Mouse (Mus musculus): Measurements from ENCODE around the gene Kalrn.

Gene Kalrn

DNA sequence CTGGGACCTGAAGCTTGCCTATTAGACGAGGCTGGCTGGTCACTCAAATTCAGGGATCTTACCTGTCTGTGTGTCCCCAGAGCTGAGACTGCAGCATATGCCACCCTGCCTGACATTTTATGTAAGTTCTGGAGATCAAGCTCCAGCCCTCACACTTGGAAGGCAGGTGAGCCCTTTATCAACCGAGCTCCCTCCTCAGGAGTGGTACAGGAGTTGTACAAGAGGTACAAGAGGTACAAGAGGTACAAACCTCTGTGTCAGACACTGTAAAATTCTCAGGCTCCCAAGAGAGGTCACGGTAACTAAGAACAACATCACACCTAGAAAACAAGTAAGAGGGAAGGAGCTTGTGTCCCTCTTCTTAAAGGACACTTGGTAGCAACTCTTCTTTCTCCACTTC, 217.8 kb downstream of the Kalrn start:
- DNase-seq (ENCODE audit: low read depth, low spot score): no peak

- no peak for DNase-seq (ENCODE audit: low read depth, low spot score)
Measured at GRCm38 (mm10) chr16:34354042-34354441, 219.3 kb downstream of the Kalrn start.

- DNase-seq (ENCODE audit: low read depth, low spot score): no peak
Measured at GRCm38 (mm10) chr16:34352747-34353146, 220.6 kb downstream of the Kalrn start.

DNA sequence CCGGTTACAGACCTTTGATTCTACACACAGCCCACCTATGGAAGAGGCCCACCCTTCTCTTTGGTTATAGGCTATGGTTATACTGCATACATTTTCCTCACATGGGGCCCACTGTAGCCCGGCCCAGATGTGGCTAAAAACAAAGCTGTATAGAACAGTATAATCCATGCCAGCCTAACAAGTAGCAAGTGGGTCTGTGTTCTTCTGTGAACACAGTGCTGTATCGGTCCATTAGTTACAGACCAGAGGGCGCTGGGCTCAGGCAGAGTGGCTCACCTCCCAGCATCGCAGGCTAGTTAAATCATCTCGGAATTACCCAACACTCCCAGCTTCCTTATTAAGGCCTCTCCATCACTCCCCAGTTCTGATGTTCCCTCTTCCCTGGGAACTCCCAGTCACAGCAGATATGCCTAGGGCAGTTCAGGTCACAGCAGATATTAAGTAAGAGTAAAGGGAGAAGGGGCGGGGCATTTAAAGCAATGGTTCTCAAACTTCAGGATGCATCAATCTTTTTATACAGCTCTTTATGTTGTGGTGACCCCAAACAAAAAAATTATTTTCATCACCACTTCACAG, 221.7 kb downstream of the Kalrn start:
- DNase-seq (ENCODE audit: low read depth, low spot score): no peak

DNA sequence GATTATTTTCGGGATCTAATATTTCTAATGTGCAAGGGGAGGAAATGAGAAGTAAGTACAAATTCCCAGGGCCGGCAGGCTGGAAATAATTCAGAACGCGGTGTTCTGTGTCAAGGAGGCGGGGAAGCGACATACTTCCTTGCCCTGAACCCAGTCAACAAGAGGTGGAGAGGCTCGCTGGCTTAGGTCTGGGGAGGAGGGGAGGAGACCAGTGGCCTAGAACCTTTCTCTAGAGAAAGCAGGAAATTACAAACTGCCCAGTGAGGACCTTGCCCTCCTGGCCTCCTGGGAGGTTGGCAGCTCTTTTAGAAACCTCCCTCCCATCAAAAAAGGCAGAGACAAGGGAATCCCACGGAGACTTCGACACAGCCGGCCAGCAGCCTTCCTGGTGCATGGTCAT, 225.8 kb downstream of the Kalrn start:
- DNase-seq (ENCODE audit: low read depth, low spot score): no peak

GRCm38 (mm10) chr16:34344895-34345876, 228.1 kb downstream of the Kalrn start:
- no peak for DNase-seq (ENCODE audit: low read depth, low spot score)

DNA sequence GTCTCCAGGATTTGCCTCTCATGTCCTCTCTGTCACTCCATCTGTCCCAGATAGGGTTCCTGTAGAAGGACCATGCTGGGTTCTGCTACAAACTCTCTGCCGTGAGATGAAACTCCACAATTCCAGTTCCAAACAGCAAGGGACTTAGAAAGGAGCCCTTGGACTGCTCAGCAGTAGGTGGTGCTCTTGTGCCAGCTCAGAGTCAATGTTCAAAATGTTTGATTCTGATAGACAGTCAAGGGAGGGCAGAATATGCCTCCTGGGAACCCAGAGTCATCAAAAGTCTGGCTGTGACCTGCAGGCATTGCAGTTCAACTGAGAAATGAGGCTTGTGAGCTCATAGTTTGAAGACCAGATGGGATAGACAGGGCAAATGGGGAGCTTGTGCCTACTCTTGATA, 229.4 kb downstream of the Kalrn start:
- peak; percentile 15 for DNase-seq (ENCODE audit: low read depth, low spot score)

DNA sequence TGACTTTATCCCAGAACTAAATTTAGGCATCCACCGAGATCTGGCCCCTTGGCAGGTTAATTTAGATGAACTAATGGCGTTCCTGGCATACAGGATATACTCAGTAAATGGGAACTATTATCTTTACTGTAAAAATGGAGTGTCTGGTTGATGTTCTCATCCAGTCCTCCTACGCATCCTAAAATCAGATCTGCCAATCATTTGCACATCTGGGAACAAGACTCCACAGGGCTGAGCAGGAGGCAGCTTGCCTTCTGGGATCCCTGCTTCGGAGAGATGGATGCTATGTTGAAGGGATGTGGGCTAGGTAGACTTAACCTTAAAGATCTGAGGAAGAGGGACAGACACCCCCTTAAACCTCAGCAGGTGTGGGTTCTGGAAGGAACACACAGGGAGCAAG, 230.2 kb downstream of the Kalrn start:
- no peak for DNase-seq (ENCODE audit: low read depth, low spot score)

GRCm38 (mm10) chr16:34342369-34343160, 230.8 kb downstream of the Kalrn start:
- no peak for DNase-seq (ENCODE audit: low read depth, low spot score)

DNA sequence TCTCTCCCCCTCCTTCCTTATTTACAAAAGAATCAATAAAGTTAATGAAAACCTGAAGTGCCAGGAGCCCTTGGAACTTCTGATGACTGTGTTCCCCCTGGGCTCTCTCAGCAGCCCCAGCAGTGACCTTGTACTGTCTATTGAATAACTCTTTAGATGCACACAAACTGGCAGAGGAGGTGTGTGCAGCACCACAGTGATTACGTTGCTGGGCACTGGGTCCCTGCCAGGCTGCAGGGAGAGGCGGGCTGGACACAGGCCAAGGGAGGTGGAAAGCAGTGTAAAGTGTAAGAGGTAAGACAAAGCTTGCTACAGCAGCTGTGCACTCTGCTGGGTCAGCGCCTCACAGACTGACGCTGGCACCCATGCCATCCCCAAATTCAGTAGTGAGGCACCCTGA, 238.4 kb downstream of the Kalrn start:
- DNase-seq (ENCODE audit: low read depth, low spot score): no peak

DNA sequence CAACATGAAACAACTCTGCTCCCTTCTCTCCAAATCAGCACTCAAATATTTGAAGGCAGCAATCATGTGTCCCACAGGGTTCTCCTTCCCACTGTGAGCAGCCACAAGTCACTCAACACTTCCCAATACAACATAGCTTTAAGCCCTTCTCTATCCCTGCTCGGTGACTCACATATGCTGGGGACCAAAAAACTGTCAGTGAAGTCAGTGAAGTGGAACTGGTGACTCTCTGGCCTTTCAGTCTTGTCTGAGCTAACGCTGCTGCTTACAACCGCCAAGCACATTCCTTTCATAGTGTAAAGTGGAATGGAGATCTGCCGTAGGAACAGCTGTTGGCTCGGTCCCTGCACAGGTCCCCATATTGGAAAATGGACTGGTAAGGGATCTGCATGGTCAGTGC, 241.7 kb downstream of the Kalrn start:
- DNase-seq (ENCODE audit: low read depth, low spot score): no peak

DNA sequence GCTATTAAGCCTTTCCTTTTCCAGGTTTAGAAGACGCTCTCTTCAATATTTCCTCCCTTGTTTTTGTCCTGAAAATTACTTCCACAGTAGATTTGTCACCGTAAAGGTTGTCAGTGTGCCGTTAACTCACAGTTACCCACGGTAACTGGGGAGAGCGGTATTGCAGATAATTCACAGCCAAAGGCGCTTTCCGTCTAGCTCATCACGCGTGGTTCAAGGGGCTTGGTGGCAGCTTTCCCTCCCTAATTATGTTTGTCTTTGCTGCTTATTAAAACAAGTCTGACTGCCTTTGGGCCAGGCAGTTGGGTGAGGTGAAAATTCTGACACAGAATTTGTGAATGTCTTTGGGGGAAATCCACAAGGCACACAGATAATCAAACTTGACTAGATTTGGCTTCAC, 243.5 kb downstream of the Kalrn start:
- no peak for DNase-seq (ENCODE audit: low read depth, low spot score)

- DNase-seq (ENCODE audit: low read depth, low spot score): no peak
Measured at GRCm38 (mm10) chr16:34329431-34329873, 243.9 kb downstream of the Kalrn start.

DNA sequence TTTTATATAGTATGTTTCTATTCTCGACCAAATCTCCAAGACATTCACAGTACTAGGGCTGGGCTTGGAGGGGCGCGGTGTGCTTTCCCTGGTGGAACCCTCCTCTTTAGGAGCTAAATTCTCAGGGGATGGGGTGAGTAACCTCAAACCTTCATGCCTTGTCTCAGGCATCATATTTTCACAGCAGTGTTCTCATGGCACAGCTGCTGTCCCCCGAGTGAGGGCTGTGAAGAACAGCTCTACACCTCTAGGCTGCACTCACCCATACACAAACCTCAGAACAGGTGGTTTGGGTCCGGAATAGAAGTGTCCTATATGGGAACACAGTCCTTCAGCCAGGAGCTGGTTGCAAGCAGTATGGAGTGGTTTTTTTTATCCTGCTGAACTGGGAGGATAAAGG, 245.4 kb downstream of the Kalrn start:
- no peak for DNase-seq (ENCODE audit: low read depth, low spot score)

DNA sequence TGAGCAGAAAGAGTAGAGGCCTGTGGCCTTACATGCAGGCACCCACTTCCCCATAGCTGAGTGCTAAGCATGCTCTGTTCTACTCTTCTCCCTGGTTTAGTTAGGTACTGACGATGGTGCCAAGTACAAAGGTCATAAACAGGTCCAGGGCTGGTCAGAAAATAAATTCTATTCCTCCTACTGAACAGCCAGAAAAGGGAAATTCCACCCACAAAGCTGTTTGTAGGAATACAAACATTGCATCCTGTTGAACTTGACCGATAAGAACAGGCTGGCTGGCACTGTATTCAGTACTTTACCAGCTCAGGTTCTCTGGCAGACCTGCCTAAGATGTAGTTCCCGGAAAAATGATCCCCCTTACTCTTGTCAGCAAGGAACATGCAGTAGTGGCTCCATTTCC, 247.5 kb downstream of the Kalrn start:
- DNase-seq (ENCODE audit: low read depth, low spot score): no peak

DNA sequence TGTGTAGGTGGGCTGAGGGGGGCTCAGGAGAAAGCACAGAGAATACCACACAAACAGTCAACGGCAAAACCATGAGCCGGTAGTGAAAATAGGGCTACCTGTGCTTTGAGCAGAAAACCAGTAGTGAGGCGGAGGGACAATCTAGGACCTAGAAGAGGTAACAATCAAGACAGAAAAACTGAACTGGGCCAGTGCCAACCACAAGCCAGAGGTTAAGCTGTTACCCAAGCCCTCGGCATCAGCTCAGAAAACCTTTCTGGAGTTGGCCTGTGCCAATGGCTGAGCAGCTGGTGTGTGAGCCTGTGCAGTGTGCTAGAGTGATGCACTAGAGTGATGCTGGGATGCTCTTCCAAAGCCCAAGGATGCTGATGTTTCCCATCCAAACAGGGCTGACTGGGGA, 248.2 kb downstream of the Kalrn start:
- no peak for DNase-seq (ENCODE audit: low read depth, low spot score)

GRCm38 (mm10) chr16:34324735-34325134, 248.6 kb downstream of the Kalrn start:
- DNase-seq (ENCODE audit: low read depth, low spot score): no peak

DNA sequence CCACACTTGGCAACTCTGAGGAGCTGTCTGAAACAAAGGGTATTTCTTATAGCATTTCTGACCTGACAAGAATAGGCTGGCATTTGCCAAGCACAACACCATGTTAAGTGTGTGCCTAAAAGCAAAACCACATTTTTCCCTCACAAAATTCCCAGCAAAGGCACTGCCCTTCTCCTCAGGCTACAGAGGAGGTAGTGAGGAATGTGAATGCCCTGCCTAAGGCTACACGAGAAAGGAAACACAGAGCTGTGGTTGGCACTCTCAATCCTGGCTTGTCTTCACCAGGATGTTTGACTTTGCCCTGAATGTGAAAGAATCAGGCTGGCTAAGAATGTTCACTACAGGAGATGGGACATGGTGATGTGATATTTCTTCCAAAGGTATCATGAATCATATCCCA, 249.8 kb downstream of the Kalrn start:
- DNase-seq (ENCODE audit: low read depth, low spot score): no peak

DNA sequence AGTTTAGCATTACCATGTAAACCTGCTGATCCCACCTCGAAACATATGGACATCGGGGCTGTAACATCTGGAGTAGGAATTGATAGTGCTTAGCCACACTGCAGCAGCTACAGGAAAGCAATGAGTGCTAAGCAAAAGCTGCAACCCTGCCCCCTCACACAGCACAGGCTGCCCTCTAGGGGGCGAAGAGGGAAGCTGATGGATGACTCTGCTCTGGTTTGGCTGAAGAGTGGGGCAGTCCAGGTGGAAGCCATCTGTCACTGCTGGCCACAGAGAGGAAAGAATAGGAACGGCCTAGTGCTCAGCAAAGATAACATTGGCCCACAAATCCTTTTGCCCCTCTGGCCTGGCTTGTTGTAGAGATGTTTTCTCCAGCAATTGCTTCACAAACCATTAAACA, 250.8 kb downstream of the Kalrn start:
- peak; percentile 36 for DNase-seq (ENCODE audit: low read depth, low spot score)

- DNase-seq (ENCODE audit: low read depth, low spot score): no peak
Measured at GRCm38 (mm10) chr16:34321066-34321790, 252.1 kb downstream of the Kalrn start.

GRCm38 (mm10) chr16:34320023-34320800, 253.1 kb downstream of the Kalrn start:
- DNase-seq (ENCODE audit: low read depth, low spot score): no peak

All from ES-CJ7 (cell line).